Mouse (Mus musculus) olfactory bulb, adult 2 months (tissue): ENCODE results near the gene Mdm4.

Source experiments
- CTCF ChIP-seq: fragments of 200-500 bp; IDR thresholded peaks from 2 replicates; pipeline ENCODE4 v1.5.1; 2012; ENCODE audit warnings: low read depth, mild to moderate bottlenecking, low read length, moderate library complexity; ENCODE audit not compliant: insufficient read depth
- POLR2A ChIP-seq: fragments of 200-500 bp; IDR thresholded peaks from 2 replicates; pipeline ENCODE4 v1.6.1; 2012; ENCODE audit warnings: mild to moderate bottlenecking, low read depth, low read length, moderate library complexity; ENCODE audit not compliant: insufficient read depth

DNA sequence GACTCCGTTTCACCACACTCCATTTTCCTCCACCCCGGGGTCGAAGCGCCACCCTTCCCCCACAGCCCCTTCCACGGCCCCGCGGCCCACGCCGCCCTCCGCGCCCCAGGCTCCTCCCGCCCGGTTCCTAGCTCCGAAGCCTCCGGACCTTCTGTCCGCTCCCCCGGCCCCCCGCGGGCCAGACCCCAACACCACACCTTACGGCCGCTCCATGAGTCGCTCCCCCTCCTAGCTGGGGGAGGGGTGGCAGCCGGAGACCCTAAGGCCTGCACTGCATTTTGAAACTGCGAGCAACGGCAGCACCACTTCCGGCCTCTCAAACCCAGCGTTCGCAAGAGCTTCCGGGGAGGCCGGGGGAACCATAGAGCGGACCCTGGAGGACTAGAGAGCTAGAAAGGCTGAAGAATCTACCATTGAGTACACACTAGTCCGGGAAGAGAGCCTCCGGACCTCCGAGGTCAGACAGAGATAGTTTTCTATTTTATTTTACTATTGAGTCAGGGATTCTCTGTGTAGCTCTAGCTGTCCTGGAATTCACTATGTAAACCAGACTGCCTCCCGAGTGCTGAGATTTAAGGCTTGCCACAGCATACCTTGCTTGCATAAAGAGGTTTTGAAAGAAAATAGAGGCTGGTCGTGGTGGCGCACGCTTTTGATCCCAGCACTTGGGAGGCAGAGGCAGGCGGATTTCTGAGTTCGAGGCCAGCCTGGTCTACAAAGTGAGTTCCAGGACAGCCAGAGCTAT is 5.1 kb downstream of the Mdm4 start:
- TF ChIP-seq POLR2A (peak; percentile 80), CTCF (no peak)
